11 mouse cellular contexts compared by ENCODE assay signal in genomic region chr6:87778294-87779173, GRCm38 (mm10). TPM values are rescaled to one million over a fixed set of nuclear protein-coding genes. Genes with fewer than 3 reads are reported as not detected.
DNase-seq lines count a peak whose midpoint lies in the region; ATAC-seq and TF ChIP-seq lines count a peak whose summit lies in the region.
"Had no signal": no experiment of that assay in that cellular context is flagged by ENCODE, and none has a peak within 500 bp of the region (broad histone marks: within the 10 kb centered on the region; RNA-seq: fewer than 3 reads in every experiment).

No protein-coding gene starts in this region.

- H3K9me3 ChIP-seq in midbrain, embryonic 10.5 days (replicated peaks): peaks cover 5% of the 10 kb centered on the region; the same call in 1 of the 2 replicates
- no peaks in the 10 kb centered on the region for H3K9me3 ChIP-seq in midbrain, embryonic 14.5 days (ENCODE audit: control insufficient read depth, low read length)
- H3K9me3 ChIP-seq in erythroblast, embryonic 14.5 days (ENCODE audit: control insufficient read depth, low read length): no peaks in the 10 kb centered on the region; the same call in 1 of the 2 replicates
- H3K9me3 ChIP-seq in intestine, postnatal 0 days (ENCODE audit: control insufficient read depth): no peaks in the 10 kb centered on the region

- H3K4me1 ChIP-seq in midbrain, embryonic 10.5 days: no peaks in the 10 kb centered on the region
- H3K4me1 ChIP-seq in midbrain, embryonic 14.5 days (ENCODE audit: control insufficient read depth, insufficient read depth, low read length): no peaks in the 10 kb centered on the region
- H3K4me1 ChIP-seq in erythroblast, embryonic 14.5 days (ENCODE audit: control insufficient read depth): peaks cover 63% of the 10 kb centered on the region
- H3K4me1 ChIP-seq in intestine, postnatal 0 days (replicated peaks; ENCODE audit: control insufficient read depth, insufficient read depth, low read length): peaks cover 14% of the 10 kb centered on the region

- H3K36me3 ChIP-seq in midbrain, embryonic 10.5 days: no peaks in the 10 kb centered on the region
- H3K36me3 ChIP-seq in midbrain, embryonic 14.5 days (ENCODE audit: control insufficient read depth, insufficient read depth, low read length): no peaks in the 10 kb centered on the region
- H3K36me3 ChIP-seq in erythroblast, embryonic 14.5 days (ENCODE audit: control insufficient read depth): peaks cover 41% of the 10 kb centered on the region
- no peaks in the 10 kb centered on the region for H3K36me3 ChIP-seq in intestine, postnatal 0 days (ENCODE audit: control insufficient read depth, insufficient read depth)

- ATAC-seq in midbrain, embryonic 14.5 days (ENCODE audit: low FRiP score, low TSS enrichment): no peak
- ATAC-seq in intestine, postnatal 0 days: peak; percentile 45; the same call in 1 of the 2 replicates
- ATAC-seq in monocyte, adult 5-6 weeks (replicated peaks; ENCODE audit: insufficient number of reproducible peaks, low FRiP score, low TSS enrichment, poor library complexity, severe bottlenecking): 0 out of 2 replicates have a peak, but pooled peaks have one; percentile 25

- peak overlapping the region; percentile 52; the same call in 1 of the 2 replicates for H3K27ac ChIP-seq in midbrain, embryonic 10.5 days (replicated peaks)
- no peak overlapping the region for H3K27ac ChIP-seq in midbrain, embryonic 14.5 days (replicated peaks; ENCODE audit: low read depth, low read length)
- no peak overlapping the region; the same call in 1 of the 2 replicates for H3K27ac ChIP-seq in intestine, postnatal 0 days (ENCODE audit: low read depth, low read length)

- no peak overlapping the region for H3K9ac ChIP-seq in midbrain, embryonic 14.5 days (replicated peaks; ENCODE audit: low read length)
- H3K9ac ChIP-seq in intestine, postnatal 0 days (ENCODE audit: low read depth, low read length): no peak overlapping the region

- WGBS in midbrain, embryonic 10.5 days: 86% methylated on average over 11 of the region's 11 CpGs
- WGBS in midbrain, embryonic 14.5 days: 83% methylated on average over 11 of the region's 11 CpGs
- 50% methylated on average over 11 of the region's 11 CpGs for WGBS in intestine, postnatal 0 days

- H3K4me3 ChIP-seq in midbrain, embryonic 10.5 days: no peak overlapping the region
- H3K4me3 ChIP-seq in midbrain, embryonic 14.5 days (replicated peaks; ENCODE audit: low read depth, low read length): no peak overlapping the region
- H3K4me3 ChIP-seq in erythroblast, embryonic 14.5 days (replicated peaks): peak overlapping the region; percentile 66
- no peak overlapping the region for H3K4me3 ChIP-seq in intestine, postnatal 0 days (ENCODE audit: low read depth, low read length)

- no peak for DNase-seq in midbrain, embryonic 10.5 days (ENCODE audit: low spot score)
- DNase-seq in midbrain, embryonic 14.5 days: no peak
- no peak for DNase-seq in left cerebral cortex, adult 18-20 months (ENCODE audit: low spot score in 2 of 2)
- no peak for DNase-seq in cerebellum, postnatal 10 days
- DNase-seq in layer of hippocampus, adult 11-12 months (ENCODE audit: low spot score): no peak

- no peak overlapping the region for H3K4me2 ChIP-seq in midbrain, embryonic 14.5 days (ENCODE audit: low read length)
- H3K4me2 ChIP-seq in intestine, postnatal 0 days (replicated peaks; ENCODE audit: low read depth): no peak overlapping the region

- no peaks in the 10 kb centered on the region for H3K27me3 ChIP-seq in midbrain, embryonic 10.5 days (ENCODE audit: low read depth, poor library complexity, severe bottlenecking)
- H3K27me3 ChIP-seq in midbrain, embryonic 14.5 days (ENCODE audit: control insufficient read depth, insufficient read depth, low read length): no peaks in the 10 kb centered on the region
- peaks cover 2% of the 10 kb centered on the region; the same call in 1 of the 2 replicates for H3K27me3 ChIP-seq in erythroblast, embryonic 14.5 days (ENCODE audit: control insufficient read depth)
- no peaks in the 10 kb centered on the region for H3K27me3 ChIP-seq in intestine, postnatal 0 days (replicated peaks; ENCODE audit: control insufficient read depth, insufficient read depth, low read length)

- no peak for TF ChIP-seq CTCF in intestine, postnatal 0 days (IDR thresholded peaks at IDR 0.05; ENCODE audit: low read depth)

RNA-seq across cellular contexts. Expression of gene Gp9, which starts 0.7 kb away (rescaled TPM):
- 2.8 and 3.4 TPM in 2 replicates for polyA plus RNA-seq in midbrain, embryonic 10.5 days (2016; fragmentation: Nextera tagmentation; extraction: Ambion mirVana)
- 0.59 and 0.66 TPM in 2 replicates for polyA plus RNA-seq in midbrain, embryonic 14.5 days (2014; fragmentation: Nextera tagmentation; extraction: Ambion mirVana)
- 8.1 and 8.8 TPM in 2 replicates for polyA plus RNA-seq in erythroblast, embryonic 14.5 days (2012)
- 2.1 and 2.3 TPM in 2 replicates for polyA plus RNA-seq in intestine, postnatal 0 days (2015; fragmentation: Nextera tagmentation; extraction: Ambion mirVana)
- total RNA-seq in monocyte, adult 5-6 weeks (2017): 1.9 to 42.8 TPM (median 3.1 TPM) in 3 replicates
- under 1 TPM; 0.80 to 0.86 TPM for total RNA-seq in left cerebral cortex, adult 18-20 months (2021)
- total RNA-seq: ES-E14; gastrocnemius, adult 8-10 months had no signal
- polyA plus RNA-seq: liver, adult 2 months had no signal

RNA-seq across cellular contexts. Expression of gene Rab43, which starts 33.4 kb away (rescaled TPM):
- polyA plus RNA-seq in midbrain, embryonic 10.5 days (2016; fragmentation: Nextera tagmentation; extraction: Ambion mirVana): 5.8 and 8.4 TPM in 2 replicates
- 9.2 and 9.8 TPM in 2 replicates for polyA plus RNA-seq in midbrain, embryonic 14.5 days (2014; fragmentation: Nextera tagmentation; extraction: Ambion mirVana)
- 22.8 and 70.9 TPM in 2 replicates for polyA plus RNA-seq in erythroblast, embryonic 14.5 days (2012)
- 25.5 and 25.9 TPM in 2 replicates for polyA plus RNA-seq in intestine, postnatal 0 days (2015; fragmentation: Nextera tagmentation; extraction: Ambion mirVana)
- 33.6 to 48.6 TPM (median 34.7 TPM) in 3 replicates for total RNA-seq in monocyte, adult 5-6 weeks (2017)
- total RNA-seq in left cerebral cortex, adult 18-20 months (2021): 10 to 100 TPM; 12.9 to 23.7 TPM

RNA-seq across cellular contexts. Expression of gene Efcc1, which starts 47.9 kb away (rescaled TPM):
- 5.4 and 7.2 TPM in 2 replicates for polyA plus RNA-seq in midbrain, embryonic 10.5 days (2016; fragmentation: Nextera tagmentation; extraction: Ambion mirVana)
- polyA plus RNA-seq in midbrain, embryonic 14.5 days (2014; fragmentation: Nextera tagmentation; extraction: Ambion mirVana): 4.1 and 5.0 TPM in 2 replicates
- polyA plus RNA-seq in erythroblast, embryonic 14.5 days (2012): not detected in 2 replicates
- 0.86 and 0.98 TPM in 2 replicates for polyA plus RNA-seq in intestine, postnatal 0 days (2015; fragmentation: Nextera tagmentation; extraction: Ambion mirVana)
- not detected in 3 replicates for total RNA-seq in monocyte, adult 5-6 weeks (2017)
- 1 to 10 TPM; 4.9 to 5.6 TPM for total RNA-seq in left cerebral cortex, adult 18-20 months (2021)
- total RNA-seq: ES-E14 had no signal

RNA-seq across cellular contexts. Expression of gene Gm45140, which starts 57.1 kb away (rescaled TPM):
- 2.7 and 4.4 TPM in 2 replicates for polyA plus RNA-seq in midbrain, embryonic 10.5 days (2016; fragmentation: Nextera tagmentation; extraction: Ambion mirVana)
- 2.0 and 4.6 TPM in 2 replicates for polyA plus RNA-seq in midbrain, embryonic 14.5 days (2014; fragmentation: Nextera tagmentation; extraction: Ambion mirVana)
- 1.4 and 1.8 TPM in 2 replicates for polyA plus RNA-seq in erythroblast, embryonic 14.5 days (2012)
- polyA plus RNA-seq in intestine, postnatal 0 days (2015; fragmentation: Nextera tagmentation; extraction: Ambion mirVana): 1.3 and 2.0 TPM in 2 replicates
- 27.5 to 45.6 TPM (median 37.9 TPM) in 3 replicates for total RNA-seq in monocyte, adult 5-6 weeks (2017)
- total RNA-seq in left cerebral cortex, adult 18-20 months (2021): 1 to 10 TPM in 1 of 2 experiments, under 1 TPM in 1; 0.53 to 2.2 TPM
